ENCODE assay signal across 22 mouse cellular contexts in genomic region chr9:44177405-44177804, GRCm38 (mm10). TPM values are rescaled to one million over a fixed set of nuclear protein-coding genes. Genes with fewer than 3 reads are reported as not detected.
A peak's percentile ranks its signal among the peaks of the same experiment; 100 is the strongest.
DNase-seq lines count a peak whose midpoint lies in the region; ATAC-seq and TF ChIP-seq lines count a peak whose summit lies in the region.
"Had no signal": no experiment of that assay in that cellular context is flagged by ENCODE, and none has a peak within 500 bp of the region (broad histone marks: within the 10 kb centered on the region; RNA-seq: fewer than 3 reads in every experiment).

No protein-coding gene starts in this region.

- 45% methylated on average over 2 of the region's 2 CpGs for WGBS in heart, embryonic 10.5 days
- 53% methylated on average over 2 of the region's 2 CpGs for WGBS in heart, postnatal 0 days
- 56% methylated on average over 2 of the region's 2 CpGs for WGBS in heart, embryonic 11.5 days (ENCODE audit: insufficient replicate concordance)
- 73% methylated on average over 2 of the region's 2 CpGs for WGBS in small intestine, adult 2 months

- no peak overlapping the region for H3K9ac ChIP-seq in heart, postnatal 0 days (replicated peaks; ENCODE audit: low read depth, low read length)
- H3K9ac ChIP-seq in heart, embryonic 11.5 days (ENCODE audit: low read depth, low read length) = no peak overlapping the region
- H3K9ac ChIP-seq: embryonic facial prominence, embryonic 15.5 days; hindbrain, embryonic 14.5 days had no signal

- ATAC-seq in heart, postnatal 0 days (ENCODE audit: insufficient read depth, low read depth) = no peak
- no peak for ATAC-seq in heart, embryonic 11.5 days (replicated peaks; ENCODE audit: insufficient number of reproducible peaks, low FRiP score, low TSS enrichment)
- ATAC-seq: forebrain, embryonic 14.5 days had no signal

- no peaks in the 10 kb centered on the region for H3K27me3 ChIP-seq in heart, embryonic 10.5 days (ENCODE audit: insufficient read depth, poor library complexity, severe bottlenecking)
- H3K27me3 ChIP-seq in heart, postnatal 0 days (ENCODE audit: control insufficient read depth, insufficient read depth, low read length) = no peaks in the 10 kb centered on the region
- H3K27me3 ChIP-seq in heart, embryonic 11.5 days (ENCODE audit: control insufficient read depth, insufficient read depth, low read length) = no peaks in the 10 kb centered on the region
- H3K27me3 ChIP-seq in small intestine, adult 2 months (ENCODE audit: control insufficient read depth, insufficient read depth, low read length) = no peaks in the 10 kb centered on the region
- H3K27me3 ChIP-seq: embryonic facial prominence, embryonic 15.5 days had no signal

- TF ChIP-seq CTCF in heart, postnatal 0 days (IDR thresholded peaks at IDR 0.05; ENCODE audit: low read depth) = no peak
- no peak for TF ChIP-seq CTCF in small intestine, adult 2 months (IDR thresholded peaks at IDR 0.05; ENCODE audit: extremely low read depth, insufficient read length, insufficient replicate concordance, low read depth, low read length)

- no peaks in the 10 kb centered on the region for H3K9me3 ChIP-seq in heart, embryonic 10.5 days
- H3K9me3 ChIP-seq in heart, postnatal 0 days (replicated peaks; ENCODE audit: control insufficient read depth, low read length) = no peaks in the 10 kb centered on the region
- H3K9me3 ChIP-seq in heart, embryonic 11.5 days (replicated peaks; ENCODE audit: control insufficient read depth, low read length) = peaks cover 3% of the 10 kb centered on the region; the same call in 1 of the 2 replicates

- no peak for TF ChIP-seq EP300 in heart, postnatal 0 days (IDR thresholded peaks at IDR 0.05; ENCODE audit: low read depth)

- peaks cover 37% of the 10 kb centered on the region for H3K4me1 ChIP-seq in heart, embryonic 10.5 days
- peaks cover 48% of the 10 kb centered on the region for H3K4me1 ChIP-seq in heart, postnatal 0 days (ENCODE audit: control insufficient read depth, insufficient read depth)
- H3K4me1 ChIP-seq in heart, embryonic 11.5 days (ENCODE audit: control insufficient read depth, insufficient read depth, low read length) = peaks cover 28% of the 10 kb centered on the region
- peaks cover 19% of the 10 kb centered on the region; the same call in 1 of the 2 replicates for H3K4me1 ChIP-seq in small intestine, adult 2 months (ENCODE audit: control insufficient read depth, insufficient read depth, insufficient read length, low read length)
- H3K4me1 ChIP-seq: embryonic facial prominence, embryonic 15.5 days; forebrain, embryonic 10.5 days; hindbrain, embryonic 10.5 days had no signal

- no peak overlapping the region for H3K4me3 ChIP-seq in heart, embryonic 10.5 days
- no peak overlapping the region for H3K4me3 ChIP-seq in heart, postnatal 0 days (ENCODE audit: low read depth, low read length)
- no peak overlapping the region for H3K4me3 ChIP-seq in heart, embryonic 11.5 days (ENCODE audit: low read depth, low read length)
- no peak overlapping the region for H3K4me3 ChIP-seq in small intestine, adult 2 months (ENCODE audit: low read depth, low read length)
- H3K4me3 ChIP-seq: embryonic facial prominence, embryonic 15.5 days; erythroblast, embryonic 14.5 days; forebrain, embryonic 10.5 days; hindbrain, embryonic 10.5 days had no signal

- intact Hi-C loops in heart, postnatal 25 days (cut with DNase I) = no loop called here

- peak overlapping the region; percentile 47; the same call in 1 of the 2 replicates for H3K27ac ChIP-seq in heart, embryonic 10.5 days
- H3K27ac ChIP-seq in heart, postnatal 0 days (ENCODE audit: low read depth) = 0 out of 2 replicates have a peak overlapping the region, but pooled peaks have one; percentile 43
- no peak overlapping the region; the same call in 1 of the 2 replicates for H3K27ac ChIP-seq in heart, embryonic 11.5 days (ENCODE audit: low read depth, low read length)
- H3K27ac ChIP-seq in small intestine, adult 2 months (ENCODE audit: insufficient read depth, low read depth, low read length) = peak overlapping the region; percentile 48; the same call in 1 of the 2 replicates
- H3K27ac ChIP-seq: embryonic facial prominence, embryonic 15.5 days; forebrain, embryonic 10.5 days; hindbrain, embryonic 10.5 days; hindbrain, embryonic 14.5 days had no signal

- peaks cover 31% of the 10 kb centered on the region for H3K36me3 ChIP-seq in heart, embryonic 10.5 days
- H3K36me3 ChIP-seq in heart, postnatal 0 days (replicated peaks; ENCODE audit: control insufficient read depth, insufficient read depth, low read length) = peaks cover 3% of the 10 kb centered on the region; the same call in 1 of the 2 replicates
- peaks cover 5% of the 10 kb centered on the region for H3K36me3 ChIP-seq in heart, embryonic 11.5 days (ENCODE audit: control insufficient read depth, insufficient read depth, low read length)
- peaks cover 10% of the 10 kb centered on the region for H3K36me3 ChIP-seq in small intestine, adult 2 months (ENCODE audit: control insufficient read depth, insufficient read depth, low read length)

- TF ChIP-seq POLR2A in small intestine, adult 2 months (IDR thresholded peaks at IDR 0.05; ENCODE audit: low read depth, low read length) = no peak

- no peak for DNase-seq in heart, embryonic 10.5 days (ENCODE audit: low spot score)
- DNase-seq in heart, postnatal 25 days (ENCODE audit: low spot score) = no peak
- no peak for DNase-seq in heart, postnatal 0 days (ENCODE audit: low spot score)
- DNase-seq in thymus, postnatal 0 days (ENCODE audit: low spot score) = peak; percentile 22
- DNase-seq in thymus, postnatal 25 days = no peak
- no peak for DNase-seq in urinary bladder, postnatal 4 days (ENCODE audit: low spot score in 2 of 2)
- DNase-seq: adrenal gland, adult 8-10 months; cerebellum, adult 11 months; cerebellum, adult 8-10 months; cerebellum, postnatal 14 days; embryo, embryonic 11 days; gastrocnemius, postnatal 14 days; heart, postnatal 10 days; kidney, adult 11 months had no signal

- no peak overlapping the region for H3K4me2 ChIP-seq in heart, postnatal 0 days (ENCODE audit: low read depth, low read length)
- no peak overlapping the region for H3K4me2 ChIP-seq in heart, embryonic 11.5 days
- H3K4me2 ChIP-seq: embryonic facial prominence, embryonic 15.5 days; hindbrain, embryonic 14.5 days had no signal

RNA-seq across cellular contexts. Expression of gene Mcam, which starts 43.1 kb away (rescaled TPM):
- 34.6 and 67.0 TPM in 2 replicates for polyA plus RNA-seq in heart, embryonic 10.5 days (2016; fragmentation: Nextera tagmentation; extraction: Ambion mirVana)
- 10 to 100 TPM; 38.9 to 40.4 TPM for total RNA-seq in heart, postnatal 25 days (2021)
- total RNA-seq in heart, postnatal 0 days (2014; rRNA removed; ENCODE audit: low replicate concordance) = 190 and 209 TPM in 2 replicates
- 47.1 and 54.2 TPM in 2 replicates for polyA plus RNA-seq in heart, postnatal 0 days (2015; fragmentation: Nextera tagmentation; extraction: Ambion mirVana)
- 86.2 and 105 TPM in 2 replicates for polyA plus RNA-seq in heart, embryonic 11.5 days (2014; fragmentation: Nextera tagmentation; extraction: Ambion mirVana)
- 6.9 and 7.9 TPM in 2 replicates for polyA plus RNA-seq in thymus, postnatal 0 days (2015; fragmentation: Nextera tagmentation; extraction: Ambion mirVana)
- 14.2 and 14.3 TPM in 2 replicates for polyA plus RNA-seq in small intestine, adult 2 months (2012; rRNA removed)
- polyA plus RNA-seq: erythroblast, embryonic 14.5 days had no signal

RNA-seq across cellular contexts. Expression of gene Cbl, which starts 56.4 kb away (rescaled TPM):
- polyA plus RNA-seq in heart, embryonic 10.5 days (2016; fragmentation: Nextera tagmentation; extraction: Ambion mirVana) = 16.2 and 16.3 TPM in 2 replicates
- total RNA-seq in heart, postnatal 25 days (2021) = 10 to 100 TPM; 18.6 to 22.4 TPM
- 17.6 and 18.6 TPM in 2 replicates for total RNA-seq in heart, postnatal 0 days (2014; rRNA removed; ENCODE audit: low replicate concordance)
- polyA plus RNA-seq in heart, postnatal 0 days (2015; fragmentation: Nextera tagmentation; extraction: Ambion mirVana) = 4.3 and 5.2 TPM in 2 replicates
- polyA plus RNA-seq in heart, embryonic 11.5 days (2014; fragmentation: Nextera tagmentation; extraction: Ambion mirVana) = 12.6 and 14.8 TPM in 2 replicates
- polyA plus RNA-seq in thymus, postnatal 0 days (2015; fragmentation: Nextera tagmentation; extraction: Ambion mirVana) = 51.9 and 60.4 TPM in 2 replicates
- polyA plus RNA-seq in small intestine, adult 2 months (2012; rRNA removed) = 2.9 and 6.9 TPM in 2 replicates
